Mouse (Mus musculus): ENCODE data around the gene Lrp2.
A peak's percentile ranks its signal among the peaks of the same experiment; 100 is the strongest.

The Lrp2 gene

GRCm38 (mm10) chr2:69401891-69402290, 184.0 kb downstream of the Lrp2 start:
- no peak for DNase-seq (ENCODE audit: low spot score)

DNA sequence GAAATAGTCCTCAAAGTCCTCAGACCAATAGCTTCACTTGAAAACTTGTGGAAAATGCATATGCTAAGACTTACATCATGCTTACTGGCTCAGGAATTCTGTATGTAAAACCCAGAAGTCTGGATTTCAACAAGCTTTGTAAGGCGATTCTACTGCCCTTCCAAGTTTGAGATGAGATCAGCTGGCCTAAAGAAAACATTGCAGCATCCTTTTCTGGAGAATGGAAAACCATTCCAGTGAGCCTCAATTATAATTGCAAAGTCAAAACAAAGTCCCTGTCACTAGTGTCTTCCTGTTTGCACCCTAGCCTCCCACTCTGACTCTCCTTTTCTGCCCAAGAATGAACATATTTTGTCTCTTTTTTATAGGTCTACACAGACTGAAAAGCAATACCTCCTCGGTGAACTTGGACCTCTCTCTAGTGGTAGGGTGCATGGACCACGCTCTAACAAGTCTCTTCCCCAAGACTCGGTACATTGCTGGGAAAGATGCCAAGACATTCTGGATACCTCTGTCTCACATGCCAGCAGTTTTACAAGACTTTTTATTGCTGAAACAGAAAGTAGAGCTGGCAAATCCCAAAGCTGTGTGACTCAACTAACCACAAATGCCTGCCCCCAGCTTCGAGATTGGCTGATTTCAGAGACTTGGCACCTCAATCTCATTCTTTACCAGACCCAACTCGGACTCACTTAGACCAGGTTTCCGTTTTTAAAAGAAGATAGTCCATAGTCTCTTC, 184.8 kb downstream of the Lrp2 start:
- DNase-seq (ENCODE audit: low spot score): peak; percentile 82

GRCm38 (mm10) chr2:69396760-69397435, 189.0 kb downstream of the Lrp2 start:
- DNase-seq (ENCODE audit: low spot score): no peak

- no peak for DNase-seq (ENCODE audit: low spot score)
Measured at GRCm38 (mm10) chr2:69395597-69396248, 190.1 kb downstream of the Lrp2 start.

DNA sequence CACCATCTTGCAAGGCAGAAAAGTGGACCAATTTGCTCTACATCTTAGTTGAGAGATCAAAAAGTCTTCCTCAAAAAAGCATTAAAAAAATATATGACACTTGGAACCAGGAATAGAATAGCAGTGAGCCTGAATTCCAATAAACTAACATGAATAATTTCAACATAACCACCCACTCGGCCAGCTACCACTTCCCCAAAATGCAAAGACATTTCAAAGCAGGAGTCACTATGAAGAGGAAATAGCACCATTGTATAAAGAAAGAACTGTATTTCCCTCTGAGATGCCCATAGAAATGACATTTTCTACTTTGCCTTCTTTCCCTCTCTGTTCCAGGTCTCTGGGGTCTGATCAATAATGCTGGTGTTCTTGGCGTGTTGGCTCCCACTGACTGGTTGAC, 191.9 kb downstream of the Lrp2 start:
- DNase-seq (ENCODE audit: low spot score): no peak

DNA sequence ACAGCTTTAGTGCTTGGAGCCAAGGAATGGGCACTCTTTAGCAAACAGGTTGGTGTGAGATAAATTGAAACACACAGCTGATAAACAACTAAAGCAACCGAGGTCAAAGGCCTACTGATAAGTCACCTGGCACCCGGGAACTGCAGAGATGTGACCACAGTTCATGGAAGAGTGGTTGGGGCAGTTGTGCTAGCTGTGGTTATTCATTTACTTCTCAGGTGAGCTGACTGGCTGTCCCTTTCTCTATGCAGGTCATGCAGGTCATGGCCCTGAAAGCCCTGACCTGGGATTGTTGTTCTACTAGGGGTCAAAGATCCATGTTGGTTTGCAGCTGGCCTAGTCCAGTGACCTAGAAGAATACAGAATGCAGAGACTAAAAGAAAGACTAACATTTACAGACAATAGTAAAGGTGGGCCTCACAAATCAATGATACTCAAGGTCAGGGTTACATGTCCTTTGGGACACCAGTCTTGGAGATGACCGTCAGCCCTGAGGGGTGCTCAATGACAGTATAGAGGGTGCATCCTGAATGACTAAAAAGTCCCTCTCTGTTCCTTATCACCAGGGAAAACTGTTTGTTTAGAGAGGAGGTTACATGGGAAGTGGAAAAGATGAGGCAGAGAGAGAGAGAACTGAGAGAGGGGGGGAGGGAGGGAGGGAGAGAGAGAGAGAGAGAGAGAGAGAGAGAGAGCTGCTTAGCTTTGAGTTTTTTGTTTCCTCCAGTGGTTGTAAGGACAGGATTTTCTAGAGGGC, 199.6 kb downstream of the Lrp2 start:
- DNase-seq (ENCODE audit: low spot score): no peak

GRCm38 (mm10) chr2:69382838-69383237, 203.0 kb downstream of the Lrp2 start:
- no peak for DNase-seq (ENCODE audit: low spot score)

DNA sequence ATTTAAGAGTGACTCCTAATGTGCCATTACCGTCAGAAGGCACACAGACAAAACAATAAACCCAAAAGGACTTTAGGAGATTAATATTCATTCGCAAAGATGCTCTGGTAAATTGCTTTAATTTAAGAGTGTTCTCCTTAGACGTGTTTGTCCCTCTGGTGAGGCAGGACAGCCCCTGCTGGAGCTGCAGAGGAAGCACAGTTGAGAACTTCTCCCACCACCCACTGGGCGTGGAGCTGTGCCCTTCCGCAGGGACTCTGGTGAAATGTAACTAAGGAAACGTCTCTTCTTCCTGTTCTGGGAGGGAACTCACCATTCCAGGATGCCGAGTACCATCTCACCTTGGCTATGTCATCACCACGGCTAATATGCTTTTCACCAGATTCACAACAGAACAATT, 204.1 kb downstream of the Lrp2 start:
- no peak for DNase-seq (ENCODE audit: low spot score)

- peak; percentile 78 for DNase-seq (ENCODE audit: low spot score)
Measured at GRCm38 (mm10) chr2:69380281-69380680, 205.6 kb downstream of the Lrp2 start, which contains the start of gene Dhrs9. Gene Dhrs9, plus strand, starts transcription at chr2:69380445.

DNA sequence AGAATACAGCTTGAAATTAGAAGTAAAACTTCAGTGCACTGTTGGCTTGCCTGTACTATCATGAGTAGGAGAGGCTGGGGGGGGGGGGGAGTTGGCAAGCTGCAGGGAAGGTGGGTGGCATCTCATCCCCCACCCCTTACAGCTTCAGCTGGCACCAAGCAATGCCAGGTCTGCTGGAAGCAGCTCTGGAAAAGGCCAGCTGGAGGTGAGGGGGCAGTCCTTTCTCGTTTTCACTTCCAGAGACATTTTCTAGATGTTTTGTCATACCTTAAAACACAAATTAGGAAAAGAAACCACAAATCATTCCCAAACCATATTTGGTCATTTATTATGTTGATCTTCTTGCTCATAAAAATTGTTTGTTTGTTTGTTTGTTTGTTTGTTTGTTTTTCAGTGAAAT, 206.1 kb downstream of the Lrp2 start:
- DNase-seq (ENCODE audit: low spot score): no peak

DNA sequence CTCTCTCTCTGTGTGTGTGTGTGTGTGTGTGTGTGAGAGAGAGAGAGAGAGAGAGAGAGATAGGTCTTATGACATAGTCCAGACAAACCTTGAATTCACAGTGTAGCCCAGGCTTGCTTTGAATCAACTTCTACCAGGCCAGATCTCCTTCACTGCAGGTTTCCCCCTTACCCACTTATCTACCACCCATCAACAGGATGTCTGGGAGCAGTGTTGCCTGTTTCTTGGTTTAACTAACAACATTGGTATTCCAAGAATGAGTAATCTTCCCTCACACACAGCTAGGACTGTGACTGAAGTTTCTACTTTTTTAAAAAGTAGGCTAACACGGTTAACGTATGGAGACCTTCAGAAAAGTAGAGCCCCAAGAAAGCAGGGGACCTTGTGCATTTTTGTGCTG, 209.1 kb downstream of the Lrp2 start:
- no peak for DNase-seq (ENCODE audit: low spot score)
